Mouse (Mus musculus) CH12.LX (cell line): Measurements from ENCODE around the gene Nt5c1a. TPM values are rescaled to one million over a fixed set of nuclear protein-coding genes. Genes with fewer than 3 reads are reported as not detected.

Source experiments
- DNase-seq: peaks from one replicate; pipeline ENCODE4 v3.0.0-alpha.2; 2013; ENCODE audit errors: extremely low read depth
- H3K27ac ChIP-seq: 2 replicates; pipeline ENCODE4 v1.5.1; 2012; ENCODE audit warnings: low read depth, mild to moderate bottlenecking, control low read depth, moderate library complexity; ENCODE audit not compliant: insufficient read depth
- H3K27me3 ChIP-seq: replicated peaks from 2 replicates; pipeline ENCODE3; 2012; ENCODE audit warnings: inconsistent platforms
- H3K36me3 ChIP-seq, 2 experiments: replicated peaks in 1 of 2; 2 replicates each; pipeline versions ENCODE3 to v1.6.1; 2012; ENCODE audit warnings: inconsistent platforms in 1 of 2, low read length in 1 of 2, mild to moderate bottlenecking in 1 of 2, mixed read lengths in 1 of 2, moderate library complexity in 1 of 2; ENCODE audit not compliant: control insufficient read depth in 1 of 2, insufficient read depth in 1 of 2
- H3K4me1 ChIP-seq, 2 experiments: 2 replicates each; pipeline ENCODE4 v1.6.1; 2012; ENCODE audit warnings: inconsistent platforms in 1 of 2, moderate library complexity in 1 of 2; ENCODE audit not compliant: insufficient read depth in 2 of 2, control insufficient read depth in 1 of 2
- H3K4me2 ChIP-seq: 2 replicates; pipeline ENCODE4 v1.6.1; 2012; ENCODE audit warnings: low read depth, mild to moderate bottlenecking, control low read depth; ENCODE audit not compliant: poor library complexity, insufficient read depth, severe bottlenecking
- H3K4me3 ChIP-seq, 3 experiments: fragments of 150-350 bp in 1 of 3; sonication (generic) in 1 of 3; replicated peaks in 1 of 3; 2 replicates each; pipeline versions ENCODE3 to v1.5.1; 2011 to 2012; ENCODE audit warnings: low read depth in 2 of 3, low read length in 2 of 3, mild to moderate bottlenecking in 2 of 3, moderate library complexity in 2 of 3, control low read depth in 1 of 3, improper control_type of control experiment in 1 of 3, inconsistent platforms in 1 of 3, mixed read lengths in 1 of 3; ENCODE audit not compliant: poor library complexity in 1 of 3
- H3K79me2 ChIP-seq: replicated peaks from 2 replicates; pipeline ENCODE4 v1.6.1; 2012; ENCODE audit warnings: mild to moderate bottlenecking, moderate library complexity; ENCODE audit not compliant: control insufficient read depth, poor library complexity, insufficient read depth, severe bottlenecking; ENCODE audit errors: extremely low read depth
- H3K9ac ChIP-seq: 2 replicates; pipeline ENCODE4 v1.6.1; 2012; ENCODE audit warnings: low read depth, mild to moderate bottlenecking, control low read depth, moderate library complexity; ENCODE audit not compliant: insufficient read depth
- H3K9me3 ChIP-seq: replicated peaks from 2 replicates; pipeline ENCODE3; 2012; ENCODE audit warnings: low read length, inconsistent platforms, mixed read lengths
- BHLHE40 ChIP-seq: IDR thresholded peaks from 2 replicates; pipeline ENCODE4 v1.6.1; 2011; ENCODE audit warnings: mild to moderate bottlenecking, low read depth, low read length, improper control_type of control experiment
- CHD1 ChIP-seq: IDR thresholded peaks from 2 replicates; pipeline ENCODE4 v1.6.1; 2012; ENCODE audit warnings: low read depth, low read length, improper control_type of control experiment, inconsistent platforms
- ELF1 ChIP-seq: IDR thresholded peaks from 2 replicates; pipeline ENCODE4 v1.6.1; 2014; ENCODE audit warnings: low read depth, mild to moderate bottlenecking, inconsistent platforms, low read length, improper control_type of control experiment
- ETS1 ChIP-seq: conservative IDR thresholded peaks from 2 replicates; pipeline ENCODE4 v1.6.1; 2012; ENCODE audit warnings: low read depth, mild to moderate bottlenecking, inconsistent platforms, low read length, improper control_type of control experiment, moderate library complexity
- GABPA ChIP-seq: IDR thresholded peaks from 2 replicates; pipeline ENCODE4 v1.6.1; 2012; ENCODE audit warnings: low read depth, low read length, improper control_type of control experiment, inconsistent platforms; ENCODE audit not compliant: insufficient replicate concordance
- JUN ChIP-seq: IDR thresholded peaks from 2 replicates; pipeline ENCODE4 v1.6.1; 2011; ENCODE audit warnings: low read depth, mild to moderate bottlenecking, low read length, improper control_type of control experiment, moderate library complexity; ENCODE audit not compliant: insufficient read depth
- JUND ChIP-seq: conservative IDR thresholded peaks from 2 replicates; pipeline ENCODE4 v1.6.1; 2011; ENCODE audit warnings: low read depth, low read length, improper control_type of control experiment
- KAT2A ChIP-seq: IDR thresholded peaks from 2 replicates; pipeline ENCODE4 v1.6.1; 2012; ENCODE audit warnings: low read length, improper control_type of control experiment, inconsistent platforms; ENCODE audit not compliant: insufficient replicate concordance
- PAX5 ChIP-seq: IDR thresholded peaks from 2 replicates; pipeline ENCODE4 v1.6.1; 2012; ENCODE audit warnings: low read length, inconsistent platforms, mixed read lengths
- POLR2AphosphoS2 ChIP-seq: IDR thresholded peaks from 2 replicates; pipeline ENCODE4 v1.6.1; 2011; ENCODE audit warnings: low read depth, low read length, improper control_type of control experiment
- RAD21 ChIP-seq: IDR thresholded peaks from 2 replicates; pipeline ENCODE4 v1.6.1; 2011; ENCODE audit warnings: low read depth, mild to moderate bottlenecking, low read length, improper control_type of control experiment, moderate library complexity
- RCOR1 ChIP-seq: conservative IDR thresholded peaks from 2 replicates; pipeline ENCODE4 v1.6.1; 2012; ENCODE audit warnings: low read depth, mild to moderate bottlenecking, inconsistent platforms, low read length, improper control_type of control experiment
- SMC3 ChIP-seq: IDR thresholded peaks from 2 replicates; pipeline ENCODE4 v1.6.1; 2011; ENCODE audit warnings: low read depth, low read length, improper control_type of control experiment
- USF1 ChIP-seq: IDR thresholded peaks from 2 replicates; pipeline ENCODE4 v1.6.1; 2014; ENCODE audit warnings: low read depth, mild to moderate bottlenecking, inconsistent platforms, low read length, improper control_type of control experiment
- USF2 ChIP-seq: conservative IDR thresholded peaks from 2 replicates; pipeline ENCODE4 v1.6.1; 2011; ENCODE audit warnings: low read depth, low read length, improper control_type of control experiment
- ZMIZ1 ChIP-seq: IDR thresholded peaks from 2 replicates; pipeline ENCODE4 v1.6.1; 2012; ENCODE audit warnings: low read depth, mild to moderate bottlenecking, inconsistent platforms, low read length, improper control_type of control experiment
- dilution Hi-C: fragments of 300-500 bp; cut with MboI; formaldehyde crosslinking; loops from 2 replicates; pipeline ENCODE4 v1.14.3; 2020; ENCODE audit warnings: low sequenced_read_pairs; ENCODE audit not compliant: extremely low pct_unique_long_range_greater_than_20kb, extremely low pct_ligation_motif_present
- in situ Hi-C: fragments of 300-500 bp; cut with MboI; formaldehyde crosslinking; loops from 3 replicates; pipeline ENCODE4 v1.14.3; 2019; ENCODE audit warnings: low sequenced_read_pairs, low pct_ligation_motif_present, low pct_unique_long_range_greater_than_20kb, mixed read lengths
- polyA plus RNA-seq: library from polyadenylated mRNA; unstranded; fragments of >175 nt; gene quantifications from 2 replicates; pipeline ENCODE4 v1.2.1, GENCODE M21; 2012; ENCODE audit warnings: low read depth; ENCODE audit not compliant: insufficient read length
- total RNA-seq, 2 experiments: library from RNA; depleted of rRNA; stranded (reverse); fragments of 300-350 nt in 1 of 2; fragments of >200 nt in 1 of 2; gene quantifications; 2 replicates each; pipeline ENCODE4 v1.2.3; 2012 to 2014

Gene Nt5c1a
- total and polyA plus RNA-seq, 3 experiments: not detected

DNA sequence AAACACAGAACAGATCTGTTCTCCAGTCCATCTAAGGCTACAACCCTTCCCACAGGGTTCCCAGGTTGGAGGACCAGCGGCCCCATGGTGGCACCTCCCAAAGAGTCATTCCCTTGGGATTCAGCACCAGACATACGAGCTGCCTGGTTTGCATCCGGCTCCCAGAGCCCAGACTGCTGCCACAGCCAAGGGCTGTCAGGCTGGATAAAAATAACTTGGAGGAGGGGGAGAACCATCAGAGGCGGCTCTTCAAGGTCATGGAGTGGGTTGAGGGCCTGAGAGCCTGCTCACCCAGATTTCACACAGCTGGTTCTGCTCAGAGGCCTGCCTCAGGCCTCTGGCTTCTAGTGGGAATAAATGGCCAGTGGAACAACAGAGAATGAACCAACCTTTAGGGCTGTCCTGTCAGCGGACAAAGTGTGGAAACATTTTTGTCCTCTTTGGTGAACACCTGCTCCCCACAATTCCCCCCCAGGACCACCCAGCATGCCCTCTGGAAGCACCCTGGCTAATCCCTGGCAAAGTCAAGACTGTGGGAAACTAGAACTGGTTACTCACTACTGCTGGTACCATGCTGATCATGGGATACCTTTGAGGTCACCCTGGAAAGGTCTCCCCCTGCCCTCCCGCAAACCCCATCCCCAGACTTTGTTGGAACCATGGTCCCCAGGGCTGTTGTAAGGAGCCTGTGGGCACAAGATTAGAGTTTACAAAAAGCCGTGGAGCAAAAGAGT, 46.0 kb downstream of the Nt5c1a start:
- no peak for DNase-seq
- no peak for TF ChIP-seq RCOR1
- TF ChIP-seq JUND: no peak
- no peak for TF ChIP-seq SMC3
- TF ChIP-seq ZMIZ1: no peak
- TF ChIP-seq POLR2AphosphoS2: no peak
- no peak for TF ChIP-seq USF2
- TF ChIP-seq, all 38 proteins: peak for 0
- dilution Hi-C loops (no loop called here), in situ Hi-C loops (no loop called here)
- H3K36me3 ChIP-seq: no peaks in the 10 kb centered on the region
- no peak overlapping the region for H3K4me3 ChIP-seq
- no peak overlapping the region for H3K27ac ChIP-seq
- peaks cover 74% of the 10 kb centered on the region for H3K27me3 ChIP-seq
- H3K4me1 ChIP-seq: peaks cover 6% of the 10 kb centered on the region in 2 experiments
- no peaks in the 10 kb centered on the region for H3K9me3 ChIP-seq
- H3K9ac ChIP-seq: no peak overlapping the region
- H3K79me2 ChIP-seq: no peaks in the 10 kb centered on the region
- no peak overlapping the region for H3K4me2 ChIP-seq

DNA sequence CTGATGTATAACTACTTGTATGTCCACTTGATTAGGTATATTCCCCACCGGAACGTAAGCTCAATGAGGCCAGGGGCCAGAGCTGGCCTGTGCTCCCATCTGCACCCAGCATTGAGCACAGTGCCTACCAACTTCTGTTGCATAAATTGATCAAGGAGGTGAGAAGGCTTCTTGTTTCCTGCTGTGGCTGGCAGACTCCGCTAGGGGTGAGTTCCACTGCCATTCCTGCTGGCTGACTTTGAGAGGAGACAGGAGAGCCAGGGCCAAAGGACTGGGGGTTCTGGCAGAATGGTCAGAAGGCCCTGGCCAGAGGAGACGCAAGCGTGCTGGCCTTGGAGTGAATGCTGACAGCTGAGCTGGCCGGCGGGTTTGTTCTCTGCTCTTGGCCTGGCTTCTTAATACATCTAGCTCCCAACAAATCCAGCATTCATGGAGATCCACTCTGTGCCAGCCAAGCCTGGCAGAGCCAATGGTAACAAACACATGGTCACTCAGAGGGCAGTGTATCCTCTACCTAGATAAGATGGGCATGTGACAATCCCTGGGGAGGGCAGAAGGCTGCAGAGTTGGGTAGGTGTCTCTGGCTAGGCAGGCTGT, 47.8 kb downstream of the Nt5c1a start:
- dilution Hi-C loops: no loop called here
- Histone ChIP-seq H3K4me2 (no peak overlapping the region), H3K27me3 (peaks cover 56% of the 10 kb centered on the region), H3K4me1 (peaks cover 6 to 7% of the 10 kb centered on the region in 2 experiments), H3K4me3 (no peak overlapping the region), H3K79me2 (no peaks in the 10 kb centered on the region), H3K9ac (no peak overlapping the region), H3K27ac (no peak overlapping the region), H3K36me3 (no peaks in the 10 kb centered on the region), H3K9me3 (no peaks in the 10 kb centered on the region)
- no peak for TF ChIP-seq BHLHE40
- TF ChIP-seq USF1: no peak
- no peak for TF ChIP-seq PAX5
- no peak for TF ChIP-seq RAD21
- no peak for TF ChIP-seq JUN
- no peak for TF ChIP-seq ETS1
- TF ChIP-seq CHD1: no peak
- TF ChIP-seq KAT2A: no peak
- no peak for TF ChIP-seq ELF1
- no peak for TF ChIP-seq POLR2AphosphoS2
- no peak for TF ChIP-seq GABPA
- TF ChIP-seq USF2: no peak
- in situ Hi-C loops: no loop called here
- no peak for DNase-seq
